Comparison of ENCODE assay signal across 10 mouse cellular contexts in the genomic region with DNA sequence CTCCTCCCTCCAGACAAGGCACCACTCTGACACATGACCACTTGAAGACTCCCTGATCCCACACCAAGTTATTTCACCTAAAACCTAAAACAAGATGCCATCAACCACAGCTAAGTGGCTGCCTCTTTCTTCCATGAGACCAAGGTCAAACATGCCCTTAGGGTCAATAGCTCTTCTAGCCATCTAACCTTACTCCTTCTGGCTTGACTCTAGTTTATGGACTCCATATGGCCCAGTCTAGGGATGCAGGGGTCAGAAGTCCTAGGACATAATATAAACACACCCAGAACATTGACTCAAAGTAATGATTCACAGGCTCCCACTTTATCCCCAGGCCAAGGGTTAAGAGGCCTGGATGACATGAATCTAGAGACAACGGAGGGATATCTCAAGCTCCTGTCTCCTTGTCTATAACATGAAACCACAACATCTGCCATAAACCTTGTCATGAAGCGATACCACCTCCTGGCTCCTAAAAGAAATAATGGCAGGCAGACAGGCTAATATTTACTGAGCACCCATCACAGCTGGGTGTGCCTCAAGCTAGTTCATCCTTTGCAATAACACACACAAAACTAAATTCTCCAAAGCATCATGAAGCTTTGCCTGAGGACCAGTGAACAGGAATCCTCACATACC.
DNase-seq lines count a peak whose midpoint lies in the region; ATAC-seq and TF ChIP-seq lines count a peak whose summit lies in the region.
"Had no signal": no experiment of that assay in that cellular context is flagged by ENCODE, and none has a peak within 500 bp of the region (broad histone marks: within the 10 kb centered on the region; RNA-seq: fewer than 3 reads in every experiment).

No protein-coding gene starts in this region.

- H3K27ac ChIP-seq in kidney, adult 2 months (ENCODE audit: insufficient read depth, low read depth, low read length): peak overlapping the region; percentile 87
- H3K27ac ChIP-seq in embryonic facial prominence, embryonic 12.5 days: peak overlapping the region; percentile 76
- peak overlapping the region; percentile 80 for H3K27ac ChIP-seq in liver, embryonic 13.5 days
- H3K27ac ChIP-seq: forebrain, embryonic 15.5 days had no signal

- no peak for ATAC-seq in embryonic facial prominence, embryonic 12.5 days (ENCODE audit: insufficient number of reproducible peaks, insufficient read depth, low FRiP score, low TSS enrichment)
- ATAC-seq in liver, embryonic 13.5 days (ENCODE audit: low read depth): peak; percentile 49

- H3K36me3 ChIP-seq in kidney, adult 2 months (ENCODE audit: control insufficient read depth, insufficient read depth, low read length): peaks cover 20% of the 10 kb centered on the region
- H3K36me3 ChIP-seq in embryonic facial prominence, embryonic 12.5 days: peaks cover 9% of the 10 kb centered on the region
- peaks cover 16% of the 10 kb centered on the region for H3K36me3 ChIP-seq in liver, embryonic 13.5 days
- H3K36me3 ChIP-seq: forebrain, embryonic 15.5 days had no signal

- no peak overlapping the region for H3K4me2 ChIP-seq in embryonic facial prominence, embryonic 12.5 days (replicated peaks)
- peak overlapping the region; percentile 72 for H3K4me2 ChIP-seq in liver, embryonic 13.5 days
- H3K4me2 ChIP-seq: forebrain, embryonic 15.5 days; midbrain, embryonic 11.5 days had no signal

- TF ChIP-seq POLR2A in kidney, adult 2 months (IDR thresholded peaks at IDR 0.05; ENCODE audit: low read depth, low read length): no peak

- no peaks in the 10 kb centered on the region for H3K27me3 ChIP-seq in kidney, adult 2 months (replicated peaks; ENCODE audit: control insufficient read depth, insufficient read depth, low read length)
- no peaks in the 10 kb centered on the region for H3K27me3 ChIP-seq in embryonic facial prominence, embryonic 12.5 days
- H3K27me3 ChIP-seq in liver, embryonic 13.5 days: no peaks in the 10 kb centered on the region
- H3K27me3 ChIP-seq: forebrain, embryonic 15.5 days had no signal

- WGBS in kidney, adult 2 months: 63% methylated on average over 2 of the region's 2 CpGs
- 54% methylated on average over 2 of the region's 2 CpGs for WGBS in embryonic facial prominence, embryonic 12.5 days
- 19% methylated on average over 2 of the region's 2 CpGs for WGBS in liver, embryonic 13.5 days (ENCODE audit: insufficient replicate concordance)

- no peak for TF ChIP-seq CTCF in kidney, adult 2 months (conservative IDR thresholded peaks at IDR 0.05; ENCODE audit: insufficient read depth, insufficient read length, low read depth, low read length)

- H3K4me3 ChIP-seq in kidney, adult 2 months (ENCODE audit: insufficient read depth, low read depth, low read length): no peak overlapping the region
- H3K4me3 ChIP-seq in embryonic facial prominence, embryonic 12.5 days: no peak overlapping the region
- H3K4me3 ChIP-seq in liver, embryonic 13.5 days (replicated peaks): peak overlapping the region; percentile 55
- H3K4me3 ChIP-seq: forebrain, embryonic 15.5 days had no signal

- H3K9ac ChIP-seq in embryonic facial prominence, embryonic 12.5 days: no peak overlapping the region
- H3K9ac ChIP-seq in liver, embryonic 13.5 days: peak overlapping the region; percentile 69
- H3K9ac ChIP-seq: forebrain, embryonic 15.5 days had no signal

- H3K9me3 ChIP-seq in embryonic facial prominence, embryonic 12.5 days: no peaks in the 10 kb centered on the region
- H3K9me3 ChIP-seq in liver, embryonic 13.5 days (replicated peaks): no peaks in the 10 kb centered on the region
- H3K9me3 ChIP-seq: forebrain, embryonic 15.5 days had no signal

- peaks cover 90% of the 10 kb centered on the region for H3K4me1 ChIP-seq in kidney, adult 2 months (ENCODE audit: control insufficient read depth, insufficient read depth, low read length)
- peaks cover 33% of the 10 kb centered on the region for H3K4me1 ChIP-seq in embryonic facial prominence, embryonic 12.5 days
- peaks cover 64% of the 10 kb centered on the region for H3K4me1 ChIP-seq in liver, embryonic 13.5 days (replicated peaks)
- H3K4me1 ChIP-seq: forebrain, embryonic 15.5 days had no signal

- DNase-seq in kidney, adult 2 months: no peak
- no peak for DNase-seq in kidney, adult 8-10 months
- peak; percentile 24 for DNase-seq in c-Kit-positive CD71-positive TER-119-negative erythroid progenitor cells, embryonic 14.5 days (ENCODE audit: low read depth)
- no peak for DNase-seq in liver, embryonic 13.5 days
- DNase-seq in right cerebral cortex, adult 2 months (ENCODE audit: low spot score in 2 of 2): no peak
- DNase-seq in testis, postnatal 14 days (ENCODE audit: low spot score): no peak
- DNase-seq: thymus, adult 2 months had no signal
